Mouse (Mus musculus) liver, embryonic 11.5 days (tissue): ENCODE measurements around the gene Osbp2. TPM values are rescaled to one million over a fixed set of nuclear protein-coding genes. Genes with fewer than 3 reads are reported as not detected.
A peak's percentile ranks its signal among the peaks of the same experiment; 100 is the strongest.

Experiments used
- ATAC-seq: fragments of 200-750 bp; cut with Nextera tagmentation; replicated peaks from 2 replicates; pipeline ENCODE4 v1.8.0; 2017; ENCODE audit warnings: moderate number of reproducible peaks, mild to moderate bottlenecking, moderate TSS enrichment, moderate library complexity; ENCODE audit not compliant: low FRiP score
- DNase-seq: peaks from one replicate; pipeline ENCODE4 v3.0.0-alpha.2; 2017; ENCODE audit warnings: low spot score
- H3K27ac ChIP-seq: fragments of 300-500 bp; sonication (generic); 2 replicates; pipeline ENCODE4 v1.5.1; 2014; ENCODE audit warnings: mild to moderate bottlenecking, low read depth, low read length, control low read depth
- H3K27me3 ChIP-seq: fragments of 300-500 bp; sonication (generic); replicated peaks from 2 replicates; pipeline ENCODE4 v1.6.1; 2014; ENCODE audit warnings: low read length, mixed read lengths; ENCODE audit not compliant: control insufficient read depth, insufficient read depth
- H3K36me3 ChIP-seq: fragments of 300-500 bp; sonication (generic); 2 replicates; pipeline ENCODE4 v1.6.1; 2014; ENCODE audit warnings: mild to moderate bottlenecking, low read length, moderate library complexity, mixed read lengths; ENCODE audit not compliant: control insufficient read depth, insufficient read depth
- H3K4me1 ChIP-seq: fragments of 300-500 bp; sonication (generic); replicated peaks from 2 replicates; pipeline ENCODE4 v1.6.1; 2014; ENCODE audit warnings: low read length, mixed read lengths; ENCODE audit not compliant: control insufficient read depth, insufficient read depth
- H3K4me2 ChIP-seq: fragments of 300-500 bp; sonication (generic); 2 replicates; pipeline ENCODE4 v1.6.1; 2014; ENCODE audit warnings: mild to moderate bottlenecking, control low read depth, moderate library complexity
- H3K4me3 ChIP-seq: fragments of 300-500 bp; sonication (generic); 2 replicates; pipeline ENCODE4 v1.5.1; 2014; ENCODE audit warnings: low read depth, low read length, control low read depth
- H3K9ac ChIP-seq: fragments of 300-500 bp; sonication (generic); 2 replicates; pipeline ENCODE4 v1.6.1; 2014; ENCODE audit warnings: low read depth, low read length, control low read depth
- H3K9me3 ChIP-seq: fragments of 300-500 bp; sonication (generic); 2 replicates; pipeline ENCODE4 v1.6.1; 2016; ENCODE audit warnings: low read length, inconsistent platforms, mixed read lengths; ENCODE audit not compliant: control insufficient read depth
- WGBS: fragments of 180-500 bp; shearing (Covaris S2); extraction: QIAGEN DNeasy Blood & Tissue Kit; methylation state at CpG from one replicate; pipeline ENCODE4 v1.1.7; 2014; 5-methylcytosine and 5-hydroxymethylcytosine counted together
- polyA plus RNA-seq: library from polyadenylated mRNA; unstranded; fragments of >200 nt; fragmentation: Nextera tagmentation; extraction: Ambion mirVana; gene quantifications from 2 replicates; pipeline ENCODE4 v1.2.1, GENCODE M21; 2014

The Osbp2 gene
- polyA plus RNA-seq, 1 experiment from 2014 or later: 0.38 TPM

- no peaks in the 10 kb centered on the region for H3K9me3 ChIP-seq
- no peaks in the 10 kb centered on the region for H3K4me1 ChIP-seq
- H3K27ac ChIP-seq: no peak overlapping the region
- ATAC-seq (no peak), DNase-seq (no peak)
- H3K4me2 ChIP-seq: no peak overlapping the region
- H3K4me3 ChIP-seq: no peak overlapping the region
- H3K27me3 ChIP-seq: peaks cover 28% of the 10 kb centered on the region
- WGBS: 86% methylated on average over 8 of the region's 8 CpGs
- H3K36me3 ChIP-seq: no peaks in the 10 kb centered on the region
- H3K9ac ChIP-seq: no peak overlapping the region
Observed at GRCm38 (mm10) chr11:3766964-3767363, 96.7 kb downstream of the Osbp2 start.

- ATAC-seq: no peak
- H3K27me3 ChIP-seq: peaks cover 54% of the 10 kb centered on the region
Observed at GRCm38 (mm10) chr11:3764352-3764751, 99.4 kb downstream of the Osbp2 start.

GRCm38 (mm10) chr11:3761775-3762501 is 101.8 kb downstream of the Osbp2 start:
- peaks cover 57% of the 10 kb centered on the region for H3K27me3 ChIP-seq
- no peaks in the 10 kb centered on the region for H3K9me3 ChIP-seq
- WGBS: 2% methylated on average over 86 of the region's 90 CpGs
- ATAC-seq: no peak
- H3K27ac ChIP-seq: no peak overlapping the region
- H3K36me3 ChIP-seq: no peaks in the 10 kb centered on the region
- H3K4me2 ChIP-seq: peak overlapping the region; percentile 76
- peak overlapping the region; percentile 55 for H3K4me3 ChIP-seq
- peak overlapping the region; percentile 22; the same call in 1 of the 2 replicates for H3K9ac ChIP-seq
- no peaks in the 10 kb centered on the region for H3K4me1 ChIP-seq
- peak; percentile 34 for DNase-seq

More at GRCm38 (mm10) chr11:3764352-3764751, 99.4 kb downstream of the Osbp2 start:
- no peak overlapping the region for H3K4me3 ChIP-seq
- WGBS: 65% methylated on average over 4 of the region's 4 CpGs
- H3K4me2 ChIP-seq: no peak overlapping the region
- H3K9me3 ChIP-seq: no peaks in the 10 kb centered on the region
- DNase-seq: no peak
- no peaks in the 10 kb centered on the region for H3K4me1 ChIP-seq
- H3K27ac ChIP-seq: no peak overlapping the region
- no peaks in the 10 kb centered on the region for H3K36me3 ChIP-seq
- no peak overlapping the region for H3K9ac ChIP-seq

- Histone ChIP-seq H3K9ac (no peak overlapping the region; the same call in 1 of the 2 replicates), H3K36me3 (no peaks in the 10 kb centered on the region), H3K4me1 (no peaks in the 10 kb centered on the region), H3K27me3 (peaks cover 57% of the 10 kb centered on the region), H3K9me3 (no peaks in the 10 kb centered on the region), H3K4me3 (peak overlapping the region; percentile 55), H3K4me2 (peak overlapping the region; percentile 76), H3K27ac (no peak overlapping the region)
- ATAC-seq (no peak), DNase-seq (no peak)
- WGBS: 12% methylated on average over 11 of the region's 11 CpGs
Observed at GRCm38 (mm10) chr11:3761339-3761738, 102.4 kb downstream of the Osbp2 start.

- DNase-seq (no peak), ATAC-seq (no peak)
- Histone ChIP-seq H3K27ac (no peak overlapping the region), H3K36me3 (no peaks in the 10 kb centered on the region), H3K27me3 (peaks cover 53% of the 10 kb centered on the region), H3K9me3 (no peaks in the 10 kb centered on the region), H3K4me1 (peaks cover 7% of the 10 kb centered on the region; the same call in 1 of the 2 replicates), H3K9ac (no peak overlapping the region), H3K4me2 (no peak overlapping the region), H3K4me3 (no peak overlapping the region)
- 71% methylated on average over 5 of the region's 5 CpGs for WGBS
Observed at GRCm38 (mm10) chr11:3759433-3759832, 104.3 kb downstream of the Osbp2 start.

- no peak overlapping the region for H3K4me3 ChIP-seq
- H3K27me3 ChIP-seq: peaks cover 13% of the 10 kb centered on the region
- WGBS: 46% methylated on average over 4 of the region's 4 CpGs
- no peak overlapping the region for H3K4me2 ChIP-seq
- no peak overlapping the region for H3K27ac ChIP-seq
- H3K4me1 ChIP-seq: peaks cover 7% of the 10 kb centered on the region; the same call in 1 of the 2 replicates
- DNase-seq: no peak
- H3K9me3 ChIP-seq: no peaks in the 10 kb centered on the region
- no peak overlapping the region for H3K9ac ChIP-seq
- no peaks in the 10 kb centered on the region for H3K36me3 ChIP-seq
- ATAC-seq: peak; percentile 45; the same call in 1 of the 2 replicates
Observed at GRCm38 (mm10) chr11:3755341-3755740, 108.4 kb downstream of the Osbp2 start.

GRCm38 (mm10) chr11:3754685-3755084 is 109.0 kb downstream of the Osbp2 start:
- DNase-seq (no peak), ATAC-seq (no peak)
- WGBS: 49% methylated on average over 7 of the region's 7 CpGs
- no peak overlapping the region for H3K9ac ChIP-seq
- H3K36me3 ChIP-seq: no peaks in the 10 kb centered on the region
- peaks cover 6% of the 10 kb centered on the region for H3K27me3 ChIP-seq
- H3K4me3 ChIP-seq: no peak overlapping the region
- H3K27ac ChIP-seq: no peak overlapping the region
- no peaks in the 10 kb centered on the region for H3K9me3 ChIP-seq
- H3K4me2 ChIP-seq: no peak overlapping the region
- peaks cover 7% of the 10 kb centered on the region; the same call in 1 of the 2 replicates for H3K4me1 ChIP-seq

- H3K9me3 ChIP-seq: no peaks in the 10 kb centered on the region
- no peak overlapping the region for H3K4me3 ChIP-seq
- WGBS: 51% methylated on average over 9 of the region's 9 CpGs
- DNase-seq: no peak
- no peak overlapping the region for H3K4me2 ChIP-seq
- no peak overlapping the region for H3K27ac ChIP-seq
- no peak overlapping the region for H3K9ac ChIP-seq
- ATAC-seq: no peak
- H3K27me3 ChIP-seq: peaks cover 1% of the 10 kb centered on the region; the same call in 1 of the 2 replicates
- H3K36me3 ChIP-seq: no peaks in the 10 kb centered on the region
- H3K4me1 ChIP-seq: peaks cover 7% of the 10 kb centered on the region; the same call in 1 of the 2 replicates
Observed at GRCm38 (mm10) chr11:3753897-3754296, 109.8 kb downstream of the Osbp2 start.

GRCm38 (mm10) chr11:3752766-3753165 is 110.9 kb downstream of the Osbp2 start:
- H3K4me3 ChIP-seq: no peak overlapping the region
- WGBS: 69% methylated on average over 3 of the region's 3 CpGs
- H3K36me3 ChIP-seq: no peaks in the 10 kb centered on the region
- H3K27ac ChIP-seq: no peak overlapping the region
- peaks cover 7% of the 10 kb centered on the region; the same call in 1 of the 2 replicates for H3K4me1 ChIP-seq
- no peak overlapping the region for H3K4me2 ChIP-seq
- H3K27me3 ChIP-seq: no peaks in the 10 kb centered on the region
- DNase-seq (no peak), ATAC-seq (no peak)
- no peaks in the 10 kb centered on the region for H3K9me3 ChIP-seq
- H3K9ac ChIP-seq: no peak overlapping the region
